ENCODE assay signal across 1 mouse cellular context in the genomic region with DNA sequence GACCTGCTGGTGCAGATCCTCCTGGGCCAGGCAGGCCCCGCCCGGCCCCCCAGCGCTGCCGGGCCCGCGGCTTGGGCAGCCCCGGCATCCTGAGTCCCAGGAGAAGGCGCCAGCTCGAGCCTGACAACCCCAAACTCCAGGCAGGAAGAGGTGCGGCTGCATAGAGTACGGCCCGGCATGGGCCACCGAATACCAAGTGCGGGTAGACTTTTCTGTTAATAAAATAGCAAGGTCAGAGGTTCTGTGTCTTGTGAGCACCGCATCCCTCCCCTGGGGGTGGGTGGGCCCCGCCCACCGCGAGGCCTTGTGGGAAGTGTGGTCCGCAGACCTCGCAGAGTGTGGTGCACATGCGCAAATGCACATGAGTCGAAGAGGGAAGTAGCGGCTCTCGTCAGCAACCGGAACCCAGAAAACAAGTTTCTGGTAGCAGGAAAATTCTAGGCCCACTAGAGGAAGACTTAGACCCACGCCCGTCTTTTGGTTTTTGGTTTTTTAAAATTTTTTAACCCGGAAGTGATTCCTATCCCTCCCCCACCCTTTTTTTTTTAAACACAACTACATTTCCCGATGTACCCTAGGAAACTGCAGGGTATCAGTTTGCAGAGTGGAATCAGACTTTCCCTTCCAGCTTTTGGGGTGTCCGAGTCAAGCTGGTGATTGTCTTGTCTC.
TF ChIP-seq lines count a peak whose summit lies in the region.

No protein-coding gene starts in this region.

TF ChIP-seq in CH12.LX, 34 proteins besides CTCF, POLR2A, EP300 and RAD21:
- TF ChIP-seq HCFC1 (IDR thresholded peaks at IDR 0.05; ENCODE audit: low read depth, low read length) (peak; percentile 93), ZKSCAN1 (IDR thresholded peaks at IDR 0.05; ENCODE audit: borderline replicate concordance, low read depth, low read length) (no peak), POLR2AphosphoS2 (IDR thresholded peaks at IDR 0.05; ENCODE audit: low read depth, low read length) (no peak), ELF1 (IDR thresholded peaks at IDR 0.05; ENCODE audit: low read depth, low read length) (peak; percentile 95), CHD2 (IDR thresholded peaks at IDR 0.05; ENCODE audit: low read length) (peak; percentile 87), MAX (IDR thresholded peaks at IDR 0.05; ENCODE audit: low read length) (no peak), BHLHE40 (IDR thresholded peaks at IDR 0.05; ENCODE audit: low read depth, low read length) (peak; percentile 53; the same call in 1 of the 2 replicates), ZC3H11A (IDR thresholded peaks at IDR 0.05; ENCODE audit: low read depth, low read length) (no peak), GABPA (IDR thresholded peaks at IDR 0.05; ENCODE audit: insufficient replicate concordance, low read depth, low read length) (no peak; the same call in 1 of the 2 replicates), ZNF384 (IDR thresholded peaks at IDR 0.05; ENCODE audit: low read depth, low read length) (peak; percentile 95), USF2 (conservative IDR thresholded peaks at IDR 0.05; ENCODE audit: low read depth, low read length) (no peak), TCF12 (IDR thresholded peaks at IDR 0.05; ENCODE audit: low read depth, low read length) (peak; percentile 64; the same call in 1 of the 2 replicates), KAT2A (IDR thresholded peaks at IDR 0.05; ENCODE audit: insufficient replicate concordance, low read length) (peak; percentile 90; the same call in 1 of the 2 replicates), IRF4 (IDR thresholded peaks at IDR 0.05; ENCODE audit: low read depth, low read length) (peak; percentile 77), E2F4 (IDR thresholded peaks at IDR 0.05; ENCODE audit: insufficient replicate concordance, low read depth, low read length) (no peak), SIN3A (IDR thresholded peaks at IDR 0.05; ENCODE audit: low read length) (peak; percentile 60; the same call in 1 of the 2 replicates), PAX5 (IDR thresholded peaks at IDR 0.05; ENCODE audit: low read length) (no peak), MAFK (IDR thresholded peaks at IDR 0.05; ENCODE audit: insufficient replicate concordance, low read length) (peak; percentile 40; the same call in 1 of the 2 replicates), MAZ (IDR thresholded peaks at IDR 0.05; ENCODE audit: low read depth, low read length) (0 out of 2 replicates have a peak, but pooled peaks have one; percentile 69), TBP (conservative IDR thresholded peaks at IDR 0.05; ENCODE audit: low read depth, low read length) (peak; percentile 72), USF1 (IDR thresholded peaks at IDR 0.05; ENCODE audit: low read depth, low read length) (no peak), NRF1 (IDR thresholded peaks at IDR 0.05; ENCODE audit: low read depth, low read length) (peak; percentile 90), MYC (IDR thresholded peaks at IDR 0.05; ENCODE audit: low read depth, low read length) (peak; percentile 71; the same call in 1 of the 2 replicates)
